Mouse (Mus musculus): ENCODE measurements at regions not wholly inside any gene's neighbourhood (a gene's known extent, or its start where the extent isn't known, plus 50 kb on each side); places are given as distances from the start of the nearest gene placed in this dataset.

GRCm38 (mm10) chr8:9152313-9152925, 462.1 kb upstream of the Arglu1 start:
- intact Hi-C loops (cut with DNase I) = no loop called here
- DNase-seq = no peak

GRCm38 (mm10) chr8:9144362-9144761, 454.0 kb upstream of the Arglu1 start:
- intact Hi-C loops (cut with DNase I) = no loop called here
- no peak for DNase-seq

GRCm38 (mm10) chr8:9139781-9140180, 449.5 kb upstream of the Arglu1 start:
- DNase-seq = peak in 1 of 2 experiments; percentile 10
- intact Hi-C loops (cut with DNase I) = no loop called here

GRCm38 (mm10) chr8:9139059-9139620, 448.8 kb upstream of the Arglu1 start:
- intact Hi-C loops (cut with DNase I) = no loop called here
- DNase-seq = peak; percentile 51 to 70

- DNase-seq = no peak
- intact Hi-C loops (cut with DNase I) = no loop called here
These were observed 443.4 kb upstream of the Arglu1 start for GRCm38 (mm10) chr8:9133758-9134157.

- no peak for DNase-seq
- intact Hi-C loops (cut with DNase I) = no loop called here
These were observed 442.4 kb upstream of the Arglu1 start for GRCm38 (mm10) chr8:9132612-9133218.

- intact Hi-C loops (cut with DNase I) = no loop called here
- no peak for DNase-seq
These were observed 440.9 kb upstream of the Arglu1 start for GRCm38 (mm10) chr8:9131249-9131648.

- intact Hi-C loops (cut with DNase I) = no loop called here
- no peak for DNase-seq
These were observed 434.2 kb upstream of the Arglu1 start for GRCm38 (mm10) chr8:9124503-9124902.

GRCm38 (mm10) chr8:9117809-9118737, 427.8 kb upstream of the Arglu1 start:
- intact Hi-C loops (cut with DNase I) = no loop called here
- DNase-seq = no peak

- DNase-seq = no peak
- intact Hi-C loops (cut with DNase I) = no loop called here
These were observed 405.7 kb upstream of the Arglu1 start for GRCm38 (mm10) chr8:9095980-9096379.

- DNase-seq = peak in 1 of 2 experiments; percentile 5
- intact Hi-C loops (cut with DNase I) = no loop called here
These were observed 403.7 kb upstream of the Arglu1 start for GRCm38 (mm10) chr8:9094002-9094401.

- intact Hi-C loops (cut with DNase I) = no loop called here
- no peak for DNase-seq
These were observed 403.0 kb upstream of the Arglu1 start for GRCm38 (mm10) chr8:9093356-9093755.

GRCm38 (mm10) chr8:9072724-9073123, 382.4 kb upstream of the Arglu1 start:
- intact Hi-C loops (cut with DNase I) = no loop called here
- DNase-seq = no peak

- no peak for DNase-seq
- intact Hi-C loops (cut with DNase I) = no loop called here
These were observed 382.0 kb upstream of the Arglu1 start for GRCm38 (mm10) chr8:9072286-9072685.

GRCm38 (mm10) chr8:9070953-9071352, 380.6 kb upstream of the Arglu1 start:
- no peak for DNase-seq
- intact Hi-C loops (cut with DNase I) = no loop called here

- intact Hi-C loops (cut with DNase I) = no loop called here
- DNase-seq = no peak
These were observed 379.5 kb upstream of the Arglu1 start for GRCm38 (mm10) chr8:9069845-9070244.

- no peak for DNase-seq
- intact Hi-C loops (cut with DNase I) = no loop called here
These were observed 377.4 kb upstream of the Arglu1 start for GRCm38 (mm10) chr8:9067731-9068130.

- intact Hi-C loops (cut with DNase I) = no loop called here
- DNase-seq = no peak
These were observed 369.8 kb upstream of the Arglu1 start for GRCm38 (mm10) chr8:9060166-9060565.

- intact Hi-C loops (cut with DNase I) = no loop called here
- DNase-seq = no peak
These were observed 365.1 kb upstream of the Arglu1 start for GRCm38 (mm10) chr8:9055416-9055819.

GRCm38 (mm10) chr8:9054801-9055200, 364.5 kb upstream of the Arglu1 start:
- intact Hi-C loops (cut with DNase I) = no loop called here
- no peak for DNase-seq

GRCm38 (mm10) chr8:9051699-9052098, 361.4 kb upstream of the Arglu1 start:
- peak; percentile 69 to 76 for DNase-seq
- intact Hi-C loops (cut with DNase I) = no loop called here

Data from heart, postnatal 14 days (tissue).